Mouse (Mus musculus) heart, postnatal 0 days (tissue): ENCODE measurements around the gene Anks1.

Experiments
- CTCF ChIP-seq: IDR thresholded peaks from 2 replicates; pipeline ENCODE4 v1.5.1; 2016; ENCODE audit warnings: antibody characterized with exemption, control low read depth, low read depth
- EP300 ChIP-seq: IDR thresholded peaks from 2 replicates; pipeline ENCODE4 v1.6.1; 2016; ENCODE audit warnings: antibody characterized with exemption, low read depth

GRCm38 (mm10) chr17:28012851-28013250 lies 103.7 kb downstream of the Anks1 start:
- no peak for TF ChIP-seq CTCF
- TF ChIP-seq EP300: no peak
